Mouse (Mus musculus) cerebellum, adult 2 months (tissue): ENCODE data around the gene Tiam1.
"Not testable (repeated sequence)": the region's sequence is repeated elsewhere in the genome, so short reads cannot be mapped to it uniquely, and the experiment has no call there.

Source experiments
- CTCF ChIP-seq: fragments of 200-500 bp; IDR thresholded peaks from 2 replicates; pipeline ENCODE4 v1.5.1; 2011; ENCODE audit warnings: low read depth, mild to moderate bottlenecking, control low read depth, low read length, moderate library complexity, borderline replicate concordance; ENCODE audit not compliant: insufficient read depth
- POLR2A ChIP-seq: fragments of 200-500 bp; IDR thresholded peaks from 2 replicates; pipeline ENCODE4 v1.6.1; 2011; ENCODE audit warnings: low read length, control low read depth, borderline replicate concordance; ENCODE audit not compliant: insufficient read depth

DNA sequence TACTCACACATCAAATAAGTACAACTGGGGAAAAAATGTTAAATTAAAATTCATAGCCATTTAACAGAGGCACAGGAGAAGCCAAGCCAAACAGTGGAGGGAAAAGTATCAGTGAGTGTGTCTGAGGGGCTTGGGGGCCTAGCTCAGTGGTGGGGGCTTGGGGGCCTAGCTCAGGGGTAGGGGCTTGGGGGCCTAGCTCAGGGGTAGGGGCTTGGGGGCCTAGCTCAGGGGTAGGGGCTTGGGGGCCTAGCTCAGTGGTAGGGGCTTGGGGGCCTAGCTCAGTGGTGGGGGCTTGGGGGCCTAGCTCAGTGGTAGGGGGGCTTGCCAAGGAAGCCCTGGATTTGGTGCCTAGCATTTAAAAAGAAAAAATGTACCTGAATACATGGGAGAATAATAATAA lies 72.4 kb downstream of the Tiam1 start:
- not testable (repeated sequence) for TF ChIP-seq POLR2A, CTCF
